Mouse (Mus musculus): ENCODE measurements around the gene Tet2. TPM values are rescaled to one million over a fixed set of nuclear protein-coding genes. Genes with fewer than 3 reads are reported as not detected.

Tet2 gene
- polyA plus RNA-seq, 1 experiment from 2014 or later: 19.3 TPM

DNA sequence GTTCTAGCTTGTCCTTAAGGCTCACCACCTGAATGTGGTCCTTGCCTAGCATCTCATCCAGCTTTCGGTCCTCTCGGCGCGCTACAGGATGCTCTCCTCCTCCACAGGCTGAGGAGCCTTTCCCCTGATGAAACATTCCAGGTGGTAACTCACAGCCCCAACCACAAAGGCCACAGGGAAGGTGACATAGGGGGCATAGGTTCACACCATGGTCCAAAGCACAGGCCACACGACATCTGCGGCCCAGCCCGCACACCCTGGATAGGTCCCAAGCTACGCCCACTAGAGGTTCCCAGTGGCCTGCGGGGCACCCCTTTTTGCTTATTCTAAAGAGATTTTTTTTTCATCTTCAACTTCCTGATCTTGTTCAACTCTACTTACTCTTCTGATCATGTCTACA is 34.7 kb upstream of the Tet2 start:
- H3K9ac ChIP-seq (ENCODE audit: low read length): no peak overlapping the region
- no peaks in the 10 kb centered on the region for H3K27me3 ChIP-seq (ENCODE audit: control insufficient read depth, insufficient read depth, low read length)
- DNase-seq (ENCODE audit: low spot score) (no peak), ATAC-seq (replicated peaks; ENCODE audit: low FRiP score) (no peak)
- H3K4me2 ChIP-seq (ENCODE audit: low read depth, low read length, severe bottlenecking): no peak overlapping the region
- no peak overlapping the region for H3K27ac ChIP-seq (ENCODE audit: low read depth, low read length)
- no peaks in the 10 kb centered on the region for H3K4me1 ChIP-seq (replicated peaks; ENCODE audit: control insufficient read depth, insufficient read depth, low read length)
- no peak overlapping the region for H3K4me3 ChIP-seq (ENCODE audit: low read depth, low read length)
- no peaks in the 10 kb centered on the region for H3K36me3 ChIP-seq (ENCODE audit: control insufficient read depth, insufficient read depth, low read length)
- H3K9me3 ChIP-seq (ENCODE audit: control insufficient read depth, low read length): no peaks in the 10 kb centered on the region
- 87% methylated on average over 9 of the region's 9 CpGs for WGBS

DNA sequence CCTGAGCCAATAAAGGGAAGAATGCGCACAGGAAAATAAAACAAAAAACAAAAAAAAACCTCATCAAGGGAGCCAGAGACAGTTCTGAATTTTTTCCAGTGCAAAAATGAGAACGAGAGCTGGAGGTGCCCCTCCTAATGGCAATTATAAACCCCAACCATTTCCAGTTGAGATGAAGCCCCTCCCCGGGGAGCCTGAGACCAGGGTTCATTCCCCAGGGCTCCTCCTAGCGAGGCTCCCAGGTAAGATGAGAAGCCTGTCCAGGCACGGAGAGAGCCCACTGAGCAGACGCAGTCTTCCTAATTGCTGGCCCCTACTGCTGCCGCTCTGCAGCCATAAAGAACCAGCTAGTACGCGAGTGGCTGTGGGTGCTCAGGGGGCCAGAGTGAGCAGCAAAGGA is 34.2 kb upstream of the Tet2 start:
- Histone ChIP-seq H3K9ac (ENCODE audit: low read length) (no peak overlapping the region), H3K4me2 (ENCODE audit: low read depth, low read length, severe bottlenecking) (no peak overlapping the region), H3K4me3 (ENCODE audit: low read depth, low read length) (no peak overlapping the region), H3K27ac (ENCODE audit: low read depth, low read length) (no peak overlapping the region), H3K9me3 (ENCODE audit: control insufficient read depth, low read length) (no peaks in the 10 kb centered on the region), H3K27me3 (ENCODE audit: control insufficient read depth, insufficient read depth, low read length) (no peaks in the 10 kb centered on the region), H3K4me1 (replicated peaks; ENCODE audit: control insufficient read depth, insufficient read depth, low read length) (no peaks in the 10 kb centered on the region), H3K36me3 (ENCODE audit: control insufficient read depth, insufficient read depth, low read length) (no peaks in the 10 kb centered on the region)
- WGBS: 54% methylated on average over 9 of the region's 9 CpGs
- DNase-seq (ENCODE audit: low spot score): no peak
- ATAC-seq (replicated peaks; ENCODE audit: low FRiP score): no peak

DNA sequence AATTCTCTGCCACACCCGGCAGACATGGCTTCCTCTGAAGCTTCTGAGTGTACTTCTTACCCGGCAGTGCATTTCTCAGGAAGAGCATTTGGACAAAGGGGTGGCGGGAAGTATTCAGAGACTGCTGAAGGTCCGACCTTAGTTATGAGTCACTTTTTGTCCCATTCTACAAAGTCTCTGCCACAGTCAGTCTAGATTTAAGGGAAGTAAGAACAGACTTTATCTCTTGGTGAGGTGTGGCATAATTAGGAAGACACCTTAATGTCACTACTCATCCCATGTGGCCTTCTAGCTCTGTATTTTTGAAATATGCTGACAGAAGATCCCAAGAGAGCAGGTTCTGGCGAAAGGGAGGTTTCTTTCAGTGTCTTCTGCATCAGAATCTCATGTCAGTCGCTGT is 30.0 kb upstream of the Tet2 start:
- Histone ChIP-seq H3K4me1 (replicated peaks; ENCODE audit: control insufficient read depth, insufficient read depth, low read length) (no peaks in the 10 kb centered on the region), H3K27me3 (ENCODE audit: control insufficient read depth, insufficient read depth, low read length) (no peaks in the 10 kb centered on the region), H3K9me3 (ENCODE audit: control insufficient read depth, low read length) (no peaks in the 10 kb centered on the region), H3K4me2 (ENCODE audit: low read depth, low read length, severe bottlenecking) (no peak overlapping the region), H3K4me3 (ENCODE audit: low read depth, low read length) (no peak overlapping the region), H3K27ac (ENCODE audit: low read depth, low read length) (no peak overlapping the region), H3K9ac (ENCODE audit: low read length) (no peak overlapping the region), H3K36me3 (ENCODE audit: control insufficient read depth, insufficient read depth, low read length) (no peaks in the 10 kb centered on the region)
- ATAC-seq (replicated peaks; ENCODE audit: low FRiP score) (no peak), DNase-seq (ENCODE audit: low spot score) (no peak)
- 80% methylated on average over 6 of the region's 6 CpGs for WGBS

DNA sequence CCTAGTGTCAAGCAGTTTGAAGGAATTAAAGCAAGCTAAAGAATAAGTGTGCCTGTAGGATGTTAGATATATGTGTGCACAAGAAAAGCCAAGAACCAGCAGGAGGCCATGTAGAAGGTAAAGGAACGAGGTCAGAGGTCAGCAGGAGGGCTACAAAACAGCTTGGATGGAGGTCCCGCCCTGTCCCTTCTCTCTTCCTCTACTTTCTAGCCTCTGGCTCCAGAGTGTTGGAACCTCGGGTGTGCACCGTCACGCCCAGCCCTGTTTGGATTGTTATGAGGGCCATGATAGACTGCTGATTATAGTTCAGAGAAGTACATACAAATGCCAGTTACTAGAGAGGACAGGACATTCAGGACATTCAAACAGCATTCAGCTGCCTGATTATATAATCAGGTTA is 27.0 kb upstream of the Tet2 start:
- H3K9me3 ChIP-seq (ENCODE audit: control insufficient read depth, low read length): no peaks in the 10 kb centered on the region
- no peaks in the 10 kb centered on the region for H3K27me3 ChIP-seq (ENCODE audit: control insufficient read depth, insufficient read depth, low read length)
- ATAC-seq (replicated peaks; ENCODE audit: low FRiP score): no peak
- H3K4me1 ChIP-seq (replicated peaks; ENCODE audit: control insufficient read depth, insufficient read depth, low read length): no peaks in the 10 kb centered on the region
- H3K36me3 ChIP-seq (ENCODE audit: control insufficient read depth, insufficient read depth, low read length): no peaks in the 10 kb centered on the region
- no peak for DNase-seq (ENCODE audit: low spot score)
- no peak overlapping the region for H3K4me3 ChIP-seq (ENCODE audit: low read depth, low read length)
- 77% methylated on average over 5 of the region's 5 CpGs for WGBS
- no peak overlapping the region for H3K9ac ChIP-seq (ENCODE audit: low read length)
- H3K4me2 ChIP-seq (ENCODE audit: low read depth, low read length, severe bottlenecking): no peak overlapping the region
- no peak overlapping the region for H3K27ac ChIP-seq (ENCODE audit: low read depth, low read length)

DNA sequence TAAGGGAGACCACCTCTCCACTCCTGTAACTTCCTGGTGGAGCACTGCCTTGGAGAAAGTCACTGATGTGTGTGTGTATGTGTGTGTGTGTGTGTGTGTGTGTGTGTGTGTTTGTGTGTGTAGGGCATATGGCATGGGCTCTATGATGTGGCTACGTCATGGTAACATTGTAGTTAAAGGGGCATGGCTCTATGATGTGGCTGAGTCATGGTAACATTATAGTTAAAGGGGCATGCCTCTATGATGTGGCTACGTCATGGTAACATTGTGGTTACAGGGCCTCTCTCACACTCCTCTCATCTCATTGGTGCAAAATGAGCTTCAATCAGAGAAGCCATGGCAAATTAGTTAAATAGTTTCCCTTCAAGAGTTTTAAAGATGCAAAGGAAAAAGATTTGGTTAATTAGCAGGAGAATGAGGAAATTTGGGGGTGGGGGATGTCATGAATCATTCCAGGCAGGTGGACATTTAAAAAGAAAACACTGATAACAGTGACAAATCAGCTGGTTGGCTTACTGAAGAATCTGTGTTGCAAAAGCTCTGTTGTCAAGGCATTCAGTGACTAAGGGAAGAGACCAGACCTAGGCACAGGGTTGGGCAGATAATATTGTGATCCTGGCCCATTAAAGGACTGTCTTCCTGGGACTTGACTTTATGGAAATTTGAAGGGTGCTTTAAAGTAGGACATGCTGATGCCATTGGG is 18.7 kb upstream of the Tet2 start:
- H3K27ac ChIP-seq (ENCODE audit: low read depth, low read length): no peak overlapping the region
- no peaks in the 10 kb centered on the region for H3K4me1 ChIP-seq (replicated peaks; ENCODE audit: control insufficient read depth, insufficient read depth, low read length)
- H3K36me3 ChIP-seq (ENCODE audit: control insufficient read depth, insufficient read depth, low read length): no peaks in the 10 kb centered on the region
- no peaks in the 10 kb centered on the region for H3K27me3 ChIP-seq (ENCODE audit: control insufficient read depth, insufficient read depth, low read length)
- 70% methylated on average over 2 of the region's 2 CpGs for WGBS
- H3K4me2 ChIP-seq (ENCODE audit: low read depth, low read length, severe bottlenecking): no peak overlapping the region
- H3K4me3 ChIP-seq (ENCODE audit: low read depth, low read length): no peak overlapping the region
- no peak overlapping the region for H3K9ac ChIP-seq (ENCODE audit: low read length)
- ATAC-seq (replicated peaks; ENCODE audit: low FRiP score) (0 out of 2 replicates have a peak, but pooled peaks have one; percentile 18), DNase-seq (ENCODE audit: low spot score) (no peak)
- no peaks in the 10 kb centered on the region for H3K9me3 ChIP-seq (ENCODE audit: control insufficient read depth, low read length)

DNA sequence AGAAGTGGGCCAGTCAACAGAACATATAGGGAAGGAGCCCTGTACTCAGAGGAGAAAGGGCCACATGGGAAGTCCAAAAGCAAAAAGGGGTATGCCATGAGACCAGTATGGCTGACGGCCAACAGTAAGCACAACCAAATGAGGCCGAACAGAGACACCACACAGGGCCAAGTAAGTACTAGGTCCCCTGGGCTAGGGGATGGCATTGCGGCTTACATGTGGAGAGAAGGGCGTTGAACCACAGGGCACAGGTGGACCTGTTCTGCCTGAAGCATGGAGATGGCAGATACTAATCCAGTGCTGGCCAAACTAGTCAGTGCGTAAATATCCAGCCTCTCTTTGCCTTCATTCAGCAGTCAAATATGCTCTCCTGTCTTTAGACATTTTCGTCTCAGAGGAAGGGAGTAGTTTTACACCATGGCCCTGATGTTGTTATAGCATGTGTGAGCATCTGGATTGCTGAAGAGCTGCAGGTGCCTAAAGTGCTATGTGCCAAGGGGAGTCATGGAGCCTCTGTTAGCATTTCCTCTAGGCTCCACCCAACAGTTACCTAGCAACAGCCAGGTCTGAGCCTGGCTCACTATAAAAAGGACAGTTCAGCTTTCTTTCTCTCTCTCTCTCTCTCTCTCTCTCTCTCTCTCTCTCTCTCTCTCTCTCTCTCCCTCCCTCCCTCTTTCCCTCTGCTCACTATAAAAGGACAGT is 14.6 kb upstream of the Tet2 start:
- H3K9me3 ChIP-seq (ENCODE audit: control insufficient read depth, low read length): no peaks in the 10 kb centered on the region
- no peaks in the 10 kb centered on the region for H3K36me3 ChIP-seq (ENCODE audit: control insufficient read depth, insufficient read depth, low read length)
- no peaks in the 10 kb centered on the region for H3K4me1 ChIP-seq (replicated peaks; ENCODE audit: control insufficient read depth, insufficient read depth, low read length)
- H3K4me3 ChIP-seq (ENCODE audit: low read depth, low read length): no peak overlapping the region
- no peak overlapping the region for H3K27ac ChIP-seq (ENCODE audit: low read depth, low read length)
- DNase-seq (ENCODE audit: low spot score): no peak
- ATAC-seq (replicated peaks; ENCODE audit: low FRiP score): no peak
- no peak overlapping the region for H3K4me2 ChIP-seq (ENCODE audit: low read depth, low read length, severe bottlenecking)
- H3K9ac ChIP-seq (ENCODE audit: low read length): no peak overlapping the region
- WGBS: 89% methylated on average over 6 of the region's 6 CpGs
- H3K27me3 ChIP-seq (ENCODE audit: control insufficient read depth, insufficient read depth, low read length): no peaks in the 10 kb centered on the region

DNA sequence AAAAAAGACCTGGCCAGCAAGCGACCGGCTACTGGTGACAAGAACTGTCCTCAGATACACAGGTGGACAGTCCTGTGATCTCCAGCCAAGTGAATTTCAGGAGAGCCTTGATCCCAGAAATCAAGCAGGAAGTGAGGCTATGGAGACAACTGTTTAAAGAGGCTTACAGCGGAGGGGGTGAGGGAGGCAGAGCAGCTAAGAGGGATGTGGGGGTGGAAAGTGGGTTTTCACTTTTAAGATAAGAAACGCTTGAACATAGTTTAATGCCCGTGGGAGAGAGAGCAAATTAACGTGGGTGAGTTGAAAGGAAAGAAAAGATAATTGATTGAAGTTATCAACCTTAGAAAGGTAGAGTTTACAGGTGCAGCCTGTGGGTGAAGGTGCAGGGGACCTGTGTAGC is 12.7 kb upstream of the Tet2 start:
- no peak overlapping the region for H3K4me2 ChIP-seq (ENCODE audit: low read depth, low read length, severe bottlenecking)
- whole genome bisulfite sequencing: 70% methylated on average over 6 of the region's 6 CpGs

DNA sequence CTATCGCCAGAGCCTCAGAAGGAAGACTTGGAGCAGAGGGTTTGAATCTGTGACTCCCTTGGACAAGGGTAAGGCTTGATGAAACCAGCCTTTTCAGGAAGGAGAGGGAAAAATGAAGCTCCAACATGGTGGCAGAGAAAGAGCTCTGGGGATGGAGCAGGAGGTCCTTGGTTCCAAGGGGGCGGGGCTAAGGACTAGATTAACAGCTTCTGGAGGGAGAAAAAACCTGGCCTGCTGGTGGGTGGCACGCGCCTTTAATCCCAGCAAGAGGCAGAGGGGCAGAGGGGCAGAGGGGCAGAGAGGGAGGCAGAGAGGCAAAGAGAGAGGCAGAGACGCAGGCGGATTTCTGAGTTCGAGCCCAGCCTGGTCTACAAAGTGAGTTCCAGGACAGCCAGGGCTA is 12.2 kb upstream of the Tet2 start:
- Histone ChIP-seq H3K4me2 (ENCODE audit: low read depth, low read length, severe bottlenecking) (no peak overlapping the region), H3K9ac (ENCODE audit: low read length) (no peak overlapping the region), H3K36me3 (ENCODE audit: control insufficient read depth, insufficient read depth, low read length) (no peaks in the 10 kb centered on the region), H3K27ac (ENCODE audit: low read depth, low read length) (no peak overlapping the region), H3K4me1 (replicated peaks; ENCODE audit: control insufficient read depth, insufficient read depth, low read length) (no peaks in the 10 kb centered on the region), H3K9me3 (ENCODE audit: control insufficient read depth, low read length) (no peaks in the 10 kb centered on the region), H3K27me3 (ENCODE audit: control insufficient read depth, insufficient read depth, low read length) (no peaks in the 10 kb centered on the region), H3K4me3 (ENCODE audit: low read depth, low read length) (no peak overlapping the region)
- no peak for DNase-seq (ENCODE audit: low spot score)
- 70% methylated on average over 7 of the region's 7 CpGs for WGBS
- no peak for ATAC-seq (replicated peaks; ENCODE audit: low FRiP score)

More for the DNA sequence above, 12.7 kb upstream of the Tet2 start:
- no peak for DNase-seq (ENCODE audit: low spot score)
- Histone ChIP-seq H3K4me1 (replicated peaks; ENCODE audit: control insufficient read depth, insufficient read depth, low read length) (no peaks in the 10 kb centered on the region), H3K27ac (ENCODE audit: low read depth, low read length) (no peak overlapping the region), H3K27me3 (ENCODE audit: control insufficient read depth, insufficient read depth, low read length) (no peaks in the 10 kb centered on the region), H3K9ac (ENCODE audit: low read length) (no peak overlapping the region), H3K36me3 (ENCODE audit: control insufficient read depth, insufficient read depth, low read length) (no peaks in the 10 kb centered on the region), H3K4me3 (ENCODE audit: low read depth, low read length) (no peak overlapping the region), H3K9me3 (ENCODE audit: control insufficient read depth, low read length) (no peaks in the 10 kb centered on the region)
- ATAC-seq (replicated peaks; ENCODE audit: low FRiP score): no peak

DNA sequence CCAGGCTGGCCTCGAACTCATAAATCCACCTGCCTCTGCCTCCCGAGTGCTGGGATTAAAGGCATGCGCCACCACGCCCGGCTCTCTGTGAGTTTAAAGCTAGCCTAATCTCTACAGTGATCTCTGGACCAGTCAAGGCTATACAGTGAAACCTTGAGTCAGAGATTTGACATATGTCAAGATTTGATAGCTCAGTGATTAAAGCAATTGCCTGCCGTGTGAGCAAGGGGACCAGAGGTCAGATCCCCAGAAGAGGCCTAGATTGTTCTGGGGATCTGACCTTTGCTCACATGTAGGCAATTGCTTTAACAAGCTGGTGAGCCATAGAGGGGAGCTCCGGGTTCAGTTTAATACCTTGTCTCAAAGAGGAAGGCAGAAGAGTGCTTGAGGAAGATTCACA is 10.4 kb upstream of the Tet2 start:
- Histone ChIP-seq H3K9ac (ENCODE audit: low read length) (no peak overlapping the region), H3K9me3 (ENCODE audit: control insufficient read depth, low read length) (no peaks in the 10 kb centered on the region), H3K36me3 (ENCODE audit: control insufficient read depth, insufficient read depth, low read length) (no peaks in the 10 kb centered on the region), H3K4me1 (replicated peaks; ENCODE audit: control insufficient read depth, insufficient read depth, low read length) (no peaks in the 10 kb centered on the region), H3K27me3 (ENCODE audit: control insufficient read depth, insufficient read depth, low read length) (no peaks in the 10 kb centered on the region), H3K27ac (ENCODE audit: low read depth, low read length) (no peak overlapping the region), H3K4me3 (ENCODE audit: low read depth, low read length) (no peak overlapping the region), H3K4me2 (ENCODE audit: low read depth, low read length, severe bottlenecking) (no peak overlapping the region)
- 89% methylated on average over 7 of the region's 7 CpGs for WGBS
- ATAC-seq (replicated peaks; ENCODE audit: low FRiP score) (no peak), DNase-seq (ENCODE audit: low spot score) (no peak)

Measured in forebrain, embryonic 11.5 days (tissue).